Mouse (Mus musculus): ENCODE data around the gene Cdt1. TPM values are rescaled to one million over a fixed set of nuclear protein-coding genes. Genes with fewer than 3 reads are reported as not detected.
A peak's percentile ranks its signal among the peaks of the same experiment; 100 is the strongest.

The Cdt1 gene
- total and polyA plus RNA-seq, 3 experiments = 46.0 to 67.3 (median 50.0) TPM

GRCm38 (mm10) chr8:122564363-122565352 lies 3.2 kb upstream of the Cdt1 start:
- Histone ChIP-seq H3K79me2 (replicated peaks; ENCODE audit: control insufficient read depth, extremely low read depth, insufficient read depth, poor library complexity, severe bottlenecking) (peaks cover 11% of the 10 kb centered on the region), H3K4me1 (ENCODE audit: control insufficient read depth in 1 of 2, insufficient read depth in 2 of 2) (peaks cover 7 to 24% of the 10 kb centered on the region in 2 experiments; a peak in 2 of 4 replicates), H3K36me3 (replicated peaks in 1 of 2; ENCODE audit: control insufficient read depth in 1 of 2, insufficient read depth in 1 of 2, low read length in 1 of 2) (peaks cover 5 to 29% of the 10 kb centered on the region in 2 experiments), H3K9me3 (replicated peaks; ENCODE audit: low read length) (peaks cover 5% of the 10 kb centered on the region), H3K9ac (ENCODE audit: insufficient read depth, low read depth) (no peak overlapping the region), H3K4me2 (ENCODE audit: insufficient read depth, low read depth, poor library complexity, severe bottlenecking) (no peak overlapping the region), H3K27me3 (replicated peaks) (no peaks in the 10 kb centered on the region), H3K4me3 (replicated peaks in 1 of 3; ENCODE audit: low read depth in 2 of 3, low read length in 2 of 3, poor library complexity in 1 of 3) (no peak overlapping the region), H3K27ac (ENCODE audit: insufficient read depth, low read depth) (no peak overlapping the region)
- no peak for DNase-seq (ENCODE audit: extremely low read depth)
- dilution Hi-C loops (cut with MboI; ENCODE audit: extremely low pct_ligation_motif_present, extremely low pct_unique_long_range_greater_than_20kb, low sequenced_read_pairs) = no loop called here
- in situ Hi-C loops (cut with MboI; ENCODE audit: low pct_ligation_motif_present, low pct_unique_long_range_greater_than_20kb, low sequenced_read_pairs) = no loop called here
- TF ChIP-seq RCOR1 (conservative IDR thresholded peaks at IDR 0.05; ENCODE audit: low read depth, low read length) (no peak), E2F4 (IDR thresholded peaks at IDR 0.05; ENCODE audit: insufficient replicate concordance, low read depth, low read length) (no peak), ETS1 (conservative IDR thresholded peaks at IDR 0.05; ENCODE audit: low read depth, low read length) (no peak), PAX5 (IDR thresholded peaks at IDR 0.05; ENCODE audit: low read length) (no peak), POLR2AphosphoS2 (IDR thresholded peaks at IDR 0.05; ENCODE audit: low read depth, low read length) (no peak), MYC (IDR thresholded peaks at IDR 0.05; ENCODE audit: low read depth, low read length) (no peak), CHD2 (IDR thresholded peaks at IDR 0.05; ENCODE audit: low read length) (no peak), UBTF (IDR thresholded peaks at IDR 0.05; ENCODE audit: low read depth, low read length) (no peak), POLR2A (IDR thresholded peaks at IDR 0.05; ENCODE audit: low read depth, low read length) (no peak), ELF1 (IDR thresholded peaks at IDR 0.05; ENCODE audit: low read depth, low read length) (no peak), RAD21 (IDR thresholded peaks at IDR 0.05; ENCODE audit: low read depth, low read length) (no peak)

- DNase-seq (ENCODE audit: extremely low read depth) = no peak
- peaks cover 13% of the 10 kb centered on the region for H3K79me2 ChIP-seq (replicated peaks; ENCODE audit: control insufficient read depth, extremely low read depth, insufficient read depth, poor library complexity, severe bottlenecking)
- H3K27ac ChIP-seq (ENCODE audit: insufficient read depth, low read depth) = peak overlapping the region; percentile 75
- dilution Hi-C loops (cut with MboI; ENCODE audit: extremely low pct_ligation_motif_present, extremely low pct_unique_long_range_greater_than_20kb, low sequenced_read_pairs) (no loop called here), in situ Hi-C loops (cut with MboI; ENCODE audit: low pct_ligation_motif_present, low pct_unique_long_range_greater_than_20kb, low sequenced_read_pairs) (no loop called here)
- H3K27me3 ChIP-seq (replicated peaks) = no peaks in the 10 kb centered on the region
- H3K4me3 ChIP-seq (replicated peaks in 1 of 3; ENCODE audit: low read depth in 2 of 3, low read length in 2 of 3, poor library complexity in 1 of 3) = peak overlapping the region; percentile 74 to 99 (median 80)
- H3K4me1 ChIP-seq (ENCODE audit: control insufficient read depth in 1 of 2, insufficient read depth in 2 of 2) = peaks cover 7 to 27% of the 10 kb centered on the region in 2 experiments; a peak in 2 of 4 replicates
- H3K4me2 ChIP-seq (ENCODE audit: insufficient read depth, low read depth, poor library complexity, severe bottlenecking) = peak overlapping the region; percentile 39
- no peak for TF ChIP-seq SIN3A (IDR thresholded peaks at IDR 0.05; ENCODE audit: low read length)
- TF ChIP-seq CHD1 (IDR thresholded peaks at IDR 0.05; ENCODE audit: low read depth, low read length) = no peak
- TF ChIP-seq EP300 (IDR thresholded peaks at IDR 0.05; ENCODE audit: low read length) = no peak
- no peak for TF ChIP-seq RCOR1 (conservative IDR thresholded peaks at IDR 0.05; ENCODE audit: low read depth, low read length)
- peaks cover 5% of the 10 kb centered on the region for H3K9me3 ChIP-seq (replicated peaks; ENCODE audit: low read length)
- peak overlapping the region; percentile 56; the same call in 1 of the 2 replicates for H3K9ac ChIP-seq (ENCODE audit: insufficient read depth, low read depth)
- H3K36me3 ChIP-seq (replicated peaks in 1 of 2; ENCODE audit: control insufficient read depth in 1 of 2, insufficient read depth in 1 of 2, low read length in 1 of 2) = peaks cover 26 to 50% of the 10 kb centered on the region in 2 experiments
Measured at GRCm38 (mm10) chr8:122566766-122567165, 1.0 kb upstream of the Cdt1 start.

Measured in CH12.LX (cell line).